Mouse (Mus musculus): Measurements from ENCODE around the gene Mars. TPM values are rescaled to one million over a fixed set of nuclear protein-coding genes. Genes with fewer than 3 reads are reported as not detected.

The Mars gene
- polyA plus RNA-seq, 1 experiment from 2014 or later, result 100 TPM

DNA sequence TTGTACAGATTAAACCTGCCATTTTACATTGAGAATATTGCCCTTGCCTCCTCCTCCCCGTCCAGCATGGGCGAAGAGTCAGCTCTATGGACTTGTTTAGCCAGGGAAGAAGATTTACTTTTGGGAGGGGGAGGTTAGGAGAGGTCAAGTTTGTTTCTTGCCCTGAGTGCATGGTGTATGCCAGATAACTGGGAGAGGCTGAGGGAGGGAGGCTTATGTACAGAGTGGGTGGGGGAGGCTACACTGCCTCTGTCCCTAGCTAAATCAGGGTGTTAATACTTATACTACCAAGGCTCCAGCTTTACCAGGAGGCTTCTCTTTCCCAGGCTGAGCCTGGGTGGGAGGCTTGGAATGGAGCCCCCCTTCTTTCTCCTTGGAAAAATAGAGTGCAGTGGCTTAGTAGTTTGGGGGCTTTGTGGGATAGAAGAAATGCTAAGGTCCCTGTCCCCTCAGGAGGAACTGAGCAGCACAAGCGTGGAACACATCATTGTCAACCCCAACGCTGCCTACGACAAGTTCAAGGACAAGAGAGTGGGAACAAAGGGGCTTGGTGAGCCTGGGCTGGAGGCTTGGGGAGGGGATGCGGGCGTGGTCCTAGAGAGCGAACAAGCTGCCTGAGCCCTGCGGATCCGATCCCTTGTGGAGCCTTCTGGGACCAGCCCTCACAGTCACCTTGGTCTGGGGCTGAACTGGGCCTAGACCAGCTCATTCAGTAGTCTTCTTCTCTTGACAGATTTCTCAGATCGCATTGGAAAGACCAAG, 37.1 kb downstream of the Mars start:
- Histone ChIP-seq H3K4me3 (ENCODE audit: low read depth, low read length) (no peak overlapping the region), H3K9me3 (replicated peaks; ENCODE audit: control insufficient read depth, low read length) (no peaks in the 10 kb centered on the region), H3K27ac (ENCODE audit: low read length) (no peak overlapping the region), H3K4me1 (ENCODE audit: control insufficient read depth, low read depth, low read length) (peaks cover 11% of the 10 kb centered on the region), H3K36me3 (ENCODE audit: control insufficient read depth, insufficient read depth) (peaks cover 30% of the 10 kb centered on the region), H3K4me2 (ENCODE audit: low read depth, low read length) (no peak overlapping the region), H3K27me3 (ENCODE audit: control insufficient read depth, insufficient read depth, low read depth, low read length) (no peaks in the 10 kb centered on the region), H3K9ac (ENCODE audit: low read depth, low read length) (no peak overlapping the region)
- WGBS (ENCODE audit: insufficient replicate concordance), result 84% methylated on average over 11 of the region's 11 CpGs
- ATAC-seq (ENCODE audit: low read depth), result peak; percentile 65

DNA sequence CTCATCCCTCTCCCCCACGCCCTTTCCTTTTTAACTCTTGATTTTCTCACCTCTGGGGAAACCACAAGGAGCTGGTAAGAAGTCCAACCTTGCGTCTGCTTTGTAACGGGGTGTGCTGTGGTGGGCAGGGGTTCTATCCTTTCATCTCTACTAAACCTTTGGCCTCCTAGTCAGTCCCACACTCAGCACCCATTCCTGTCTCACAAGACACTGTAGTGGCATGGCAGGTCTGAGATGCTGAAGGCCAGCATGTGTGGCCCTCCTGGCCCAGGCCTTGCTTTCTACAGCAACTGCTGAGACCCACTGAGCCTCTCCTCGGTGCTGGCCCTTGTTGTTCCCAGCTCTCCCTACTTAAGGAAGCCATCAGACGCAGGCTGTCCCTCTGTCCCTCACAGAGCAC, 39.2 kb downstream of the Mars start:
- Histone ChIP-seq H3K4me3 (ENCODE audit: low read depth, low read length) (no peak overlapping the region), H3K36me3 (ENCODE audit: control insufficient read depth, insufficient read depth) (peaks cover 20% of the 10 kb centered on the region; the same call in 1 of the 2 replicates), H3K4me1 (ENCODE audit: control insufficient read depth, low read depth, low read length) (peaks cover 21% of the 10 kb centered on the region), H3K9me3 (replicated peaks; ENCODE audit: control insufficient read depth, low read length) (no peaks in the 10 kb centered on the region), H3K9ac (ENCODE audit: low read depth, low read length) (no peak overlapping the region), H3K27ac (ENCODE audit: low read length) (no peak overlapping the region), H3K4me2 (ENCODE audit: low read depth, low read length) (no peak overlapping the region), H3K27me3 (ENCODE audit: control insufficient read depth, insufficient read depth, low read depth, low read length) (no peaks in the 10 kb centered on the region)
- ATAC-seq (ENCODE audit: low read depth), result no peak
- WGBS (ENCODE audit: insufficient replicate concordance), result 81% methylated on average over 5 of the region's 5 CpGs

DNA sequence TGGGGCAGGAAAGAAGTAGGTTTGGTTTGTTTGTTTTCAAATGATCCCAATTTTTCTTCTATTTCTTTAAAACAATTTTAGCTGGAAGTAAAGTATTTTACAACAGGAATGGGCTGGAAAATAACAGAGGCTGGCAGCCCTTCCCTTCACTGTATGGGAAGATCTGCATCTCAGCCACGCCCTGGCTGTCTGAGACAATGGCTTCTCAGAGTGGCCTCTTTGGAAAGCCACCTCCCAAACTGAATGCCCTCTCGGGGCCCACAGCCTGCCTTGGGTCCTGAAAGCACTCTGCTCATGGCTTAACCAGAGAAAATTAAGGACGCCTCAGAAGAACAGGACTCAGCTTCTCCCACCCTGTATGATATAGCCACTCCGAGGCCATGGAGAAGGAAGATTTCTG, 41.7 kb downstream of the Mars start:
- Histone ChIP-seq H3K36me3 (ENCODE audit: control insufficient read depth, insufficient read depth) (peaks cover 6% of the 10 kb centered on the region; the same call in 1 of the 2 replicates), H3K9me3 (replicated peaks; ENCODE audit: control insufficient read depth, low read length) (no peaks in the 10 kb centered on the region), H3K4me2 (ENCODE audit: low read depth, low read length) (no peak overlapping the region), H3K4me3 (ENCODE audit: low read depth, low read length) (no peak overlapping the region), H3K9ac (ENCODE audit: low read depth, low read length) (no peak overlapping the region), H3K27me3 (ENCODE audit: control insufficient read depth, insufficient read depth, low read depth, low read length) (no peaks in the 10 kb centered on the region; the same call in 1 of the 2 replicates), H3K4me1 (ENCODE audit: control insufficient read depth, low read depth, low read length) (peaks cover 30% of the 10 kb centered on the region), H3K27ac (ENCODE audit: low read length) (no peak overlapping the region)
- 56% methylated on average over 4 of the region's 4 CpGs for WGBS (ENCODE audit: insufficient replicate concordance)
- ATAC-seq (ENCODE audit: low read depth), result no peak

- no peak for ATAC-seq (ENCODE audit: low read depth)
- H3K27ac ChIP-seq (ENCODE audit: low read length), result peak overlapping the region; percentile 11; the same call in 1 of the 2 replicates
- H3K4me1 ChIP-seq (ENCODE audit: control insufficient read depth, low read depth, low read length), result peaks cover 26% of the 10 kb centered on the region
- WGBS (ENCODE audit: insufficient replicate concordance), result 84% methylated on average over 12 of the region's 12 CpGs
- no peak overlapping the region for H3K9ac ChIP-seq (ENCODE audit: low read depth, low read length)
- H3K36me3 ChIP-seq (ENCODE audit: control insufficient read depth, insufficient read depth), result peaks cover 3% of the 10 kb centered on the region; the same call in 1 of the 2 replicates
- no peaks in the 10 kb centered on the region for H3K9me3 ChIP-seq (replicated peaks; ENCODE audit: control insufficient read depth, low read length)
- no peak overlapping the region for H3K4me3 ChIP-seq (ENCODE audit: low read depth, low read length)
- H3K4me2 ChIP-seq (ENCODE audit: low read depth, low read length), result no peak overlapping the region
- H3K27me3 ChIP-seq (ENCODE audit: control insufficient read depth, insufficient read depth, low read depth, low read length), result peaks cover 1% of the 10 kb centered on the region; the same call in 1 of the 2 replicates
These were observed 42.5 kb downstream of the Mars start for GRCm38 (mm10) chr10:127269036-127269435.

- no peak for ATAC-seq (ENCODE audit: low read depth)
- Histone ChIP-seq H3K4me1 (ENCODE audit: control insufficient read depth, low read depth, low read length) (peaks cover 22% of the 10 kb centered on the region), H3K9ac (ENCODE audit: low read depth, low read length) (no peak overlapping the region), H3K4me3 (ENCODE audit: low read depth, low read length) (no peak overlapping the region), H3K4me2 (ENCODE audit: low read depth, low read length) (no peak overlapping the region), H3K27me3 (ENCODE audit: control insufficient read depth, insufficient read depth, low read depth, low read length) (peaks cover 3% of the 10 kb centered on the region), H3K27ac (ENCODE audit: low read length) (peak overlapping the region; percentile 11; the same call in 1 of the 2 replicates), H3K9me3 (replicated peaks; ENCODE audit: control insufficient read depth, low read length) (no peaks in the 10 kb centered on the region), H3K36me3 (ENCODE audit: control insufficient read depth, insufficient read depth) (peaks cover 3% of the 10 kb centered on the region; the same call in 1 of the 2 replicates)
- 60% methylated on average over 5 of the region's 5 CpGs for whole genome bisulfite sequencing (ENCODE audit: insufficient replicate concordance)
These were observed 43.2 kb downstream of the Mars start for GRCm38 (mm10) chr10:127268401-127268800.

GRCm38 (mm10) chr10:127267318-127267717, 44.3 kb downstream of the Mars start:
- Histone ChIP-seq H3K9me3 (replicated peaks; ENCODE audit: control insufficient read depth, low read length) (no peaks in the 10 kb centered on the region), H3K4me3 (ENCODE audit: low read depth, low read length) (peak overlapping the region; percentile 88), H3K27ac (ENCODE audit: low read length) (no peak overlapping the region), H3K4me2 (ENCODE audit: low read depth, low read length) (peak overlapping the region; percentile 85), H3K36me3 (ENCODE audit: control insufficient read depth, insufficient read depth) (peaks cover 3% of the 10 kb centered on the region; the same call in 1 of the 2 replicates), H3K9ac (ENCODE audit: low read depth, low read length) (peak overlapping the region; percentile 100; the same call in 1 of the 2 replicates), H3K27me3 (ENCODE audit: control insufficient read depth, insufficient read depth, low read depth, low read length) (peaks cover 14% of the 10 kb centered on the region), H3K4me1 (ENCODE audit: control insufficient read depth, low read depth, low read length) (peaks cover 24% of the 10 kb centered on the region)
- WGBS (ENCODE audit: insufficient replicate concordance), result 62% methylated on average over 5 of the region's 5 CpGs
- ATAC-seq (ENCODE audit: low read depth), result no peak

- peak within 1 kb of the TSS; percentile 91 for H3K27ac ChIP-seq (ENCODE audit: low read length)
- ATAC-seq (ENCODE audit: low read depth), result peak; percentile 99
These were observed 45.2 kb downstream of the Mars start, which contains the start of gene Dctn2 for GRCm38 (mm10) chr10:127266112-127267091. Gene Dctn2 (plus strand): TSS chr10:127266368.

GRCm38 (mm10) chr10:127265727-127266111, 45.9 kb downstream of the Mars start:
- Histone ChIP-seq H3K36me3 (ENCODE audit: control insufficient read depth, insufficient read depth) (peaks cover 3% of the 10 kb centered on the region; the same call in 1 of the 2 replicates), H3K4me3 (ENCODE audit: low read depth, low read length) (peak overlapping the region; percentile 88), H3K4me2 (ENCODE audit: low read depth, low read length) (peak overlapping the region; percentile 41), H3K9ac (ENCODE audit: low read depth, low read length) (peak overlapping the region; percentile 4; the same call in 1 of the 2 replicates), H3K4me1 (ENCODE audit: control insufficient read depth, low read depth, low read length) (peaks cover 24% of the 10 kb centered on the region), H3K9me3 (replicated peaks; ENCODE audit: control insufficient read depth, low read length) (no peaks in the 10 kb centered on the region), H3K27ac (ENCODE audit: low read length) (0 out of 2 replicates have a peak overlapping the region, but pooled peaks have one; percentile 6), H3K27me3 (ENCODE audit: control insufficient read depth, insufficient read depth, low read depth, low read length) (peaks cover 28% of the 10 kb centered on the region)
- peak; percentile 45 for ATAC-seq (ENCODE audit: low read depth)
- WGBS (ENCODE audit: insufficient replicate concordance), result 27% methylated on average over 4 of the region's 4 CpGs

More at GRCm38 (mm10) chr10:127266112-127267091, 45.2 kb downstream of the Mars start, which contains the start of gene Dctn2:
- Histone ChIP-seq H3K4me2 (ENCODE audit: low read depth, low read length) (peak within 1 kb of the TSS; percentile 85), H3K4me1 (ENCODE audit: control insufficient read depth, low read depth, low read length) (peaks cover 24% of the 10 kb centered on the region), H3K27me3 (ENCODE audit: control insufficient read depth, insufficient read depth, low read depth, low read length) (peaks cover 22% of the 10 kb centered on the region), H3K4me3 (ENCODE audit: low read depth, low read length) (peak within 1 kb of the TSS; percentile 88), H3K9me3 (replicated peaks; ENCODE audit: control insufficient read depth, low read length) (no peaks in the 10 kb centered on the region), H3K9ac (ENCODE audit: low read depth, low read length) (peak within 1 kb of the TSS; percentile 100), H3K36me3 (ENCODE audit: control insufficient read depth, insufficient read depth) (peaks cover 3% of the 10 kb centered on the region; the same call in 1 of the 2 replicates)
- WGBS (ENCODE audit: insufficient replicate concordance), result under 1% methylated on average over 69 of the region's 70 CpGs
